Mouse (Mus musculus) hindbrain, embryonic 13.5 days (tissue): Measurements from ENCODE around the gene Dhx34. TPM values are rescaled to one million over a fixed set of nuclear protein-coding genes. Genes with fewer than 3 reads are reported as not detected.

Source experiments
- ATAC-seq: fragments of 200-750 bp; cut with Nextera tagmentation; 2 replicates; pipeline ENCODE4 v1.8.0; 2017; ENCODE audit warnings: moderate TSS enrichment; ENCODE audit not compliant: low FRiP score
- H3K27ac ChIP-seq: fragments of 300-500 bp; sonication (generic); 2 replicates; pipeline ENCODE4 v1.5.1; 2015; ENCODE audit warnings: inconsistent platforms, mild to moderate bottlenecking, moderate library complexity
- H3K27me3 ChIP-seq: fragments of 300-500 bp; sonication (generic); 2 replicates; pipeline ENCODE4 v1.6.1; 2015; ENCODE audit warnings: mild to moderate bottlenecking, inconsistent platforms
- H3K36me3 ChIP-seq: fragments of 300-500 bp; sonication (generic); 2 replicates; pipeline ENCODE4 v1.6.1; 2015; ENCODE audit warnings: mild to moderate bottlenecking, inconsistent platforms
- H3K4me1 ChIP-seq: fragments of 300-500 bp; sonication (generic); replicated peaks from 2 replicates; pipeline ENCODE4 v1.6.1; 2015; ENCODE audit warnings: inconsistent platforms
- H3K4me2 ChIP-seq: fragments of 300-500 bp; sonication (generic); 2 replicates; pipeline ENCODE4 v1.6.1; 2015; ENCODE audit warnings: inconsistent platforms, mild to moderate bottlenecking, moderate library complexity
- H3K4me3 ChIP-seq: fragments of 300-500 bp; sonication (generic); 2 replicates; pipeline ENCODE4 v1.5.1; 2015; ENCODE audit warnings: mild to moderate bottlenecking, inconsistent platforms
- H3K9ac ChIP-seq: fragments of 300-500 bp; sonication (generic); 2 replicates; pipeline ENCODE4 v1.6.1; 2015; ENCODE audit warnings: mild to moderate bottlenecking, inconsistent platforms
- H3K9me3 ChIP-seq: fragments of 300-500 bp; sonication (generic); 2 replicates; pipeline ENCODE4 v1.6.1; 2016; ENCODE audit warnings: inconsistent platforms
- WGBS: fragments of 180-500 bp; shearing (Covaris S2); methylation state at CpG from one replicate; pipeline ENCODE4 v1.1.7; 2015; 5-methylcytosine and 5-hydroxymethylcytosine counted together
- polyA plus RNA-seq: library from polyadenylated mRNA; unstranded; fragments of >200 nt; fragmentation: Nextera tagmentation; extraction: Ambion mirVana; gene quantifications from 2 replicates; pipeline ENCODE4 v1.2.1, GENCODE M21; 2015

The Dhx34 gene
- polyA plus RNA-seq, 1 experiment from 2014 or later: 13.5 TPM

DNA sequence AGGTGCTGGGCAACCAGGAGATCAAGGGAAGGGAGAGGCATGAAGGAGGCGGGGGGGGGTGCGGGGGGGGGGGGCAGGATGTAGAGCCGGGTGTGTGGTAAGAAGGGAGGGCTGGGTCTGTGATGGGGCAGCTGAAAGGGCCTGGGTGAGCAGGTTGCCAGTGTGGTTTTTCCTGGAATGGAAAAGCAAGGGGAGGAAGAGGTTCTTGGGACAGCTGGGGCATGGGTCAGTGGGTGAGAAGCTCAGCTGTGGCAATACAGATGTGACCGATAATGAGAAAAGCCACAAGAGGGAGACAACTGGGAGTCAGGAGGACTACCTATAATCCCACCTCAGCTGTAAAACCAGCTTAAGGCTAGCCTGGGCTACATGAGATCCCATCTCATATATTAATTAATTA, 24.1 kb upstream of the Dhx34 start:
- 60% methylated on average over 2 of the region's 4 CpGs for WGBS

DNA sequence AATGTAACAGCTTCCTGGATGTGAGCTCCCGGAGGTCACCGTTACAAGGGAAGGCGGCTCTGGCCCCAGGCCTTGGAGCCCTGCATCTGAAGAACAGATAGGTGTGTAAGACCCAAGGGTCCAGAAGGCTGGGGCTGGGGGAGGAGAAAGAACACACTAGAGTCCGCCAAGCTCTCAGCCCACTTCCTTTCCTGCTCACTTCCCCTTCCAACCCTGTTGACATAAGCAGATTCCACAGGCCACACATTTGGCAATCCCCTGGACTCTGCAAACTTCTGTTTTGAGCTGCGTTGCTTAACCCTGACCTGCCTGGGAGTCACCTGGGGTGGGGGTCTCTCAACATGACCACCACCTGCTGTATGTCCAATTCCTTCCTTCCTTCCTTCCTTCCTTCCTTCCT, 22.2 kb upstream of the Dhx34 start, which contains the start of gene C5ar2:
TSS of gene C5ar2 (minus strand) at position 88 of the 400 bp plus-strand sequence.
- H3K9ac ChIP-seq: no peak within 1 kb of the TSS
- H3K9me3 ChIP-seq: no peaks in the 10 kb centered on the region
- no peak within 1 kb of the TSS for H3K4me2 ChIP-seq
- H3K4me1 ChIP-seq: no peaks in the 10 kb centered on the region
- WGBS: 77% methylated on average over 5 of the region's 5 CpGs
- no peak within 1 kb of the TSS for H3K4me3 ChIP-seq
- no peaks in the 10 kb centered on the region for H3K36me3 ChIP-seq
- ATAC-seq: no peak
- no peak within 1 kb of the TSS for H3K27ac ChIP-seq
- no peaks in the 10 kb centered on the region for H3K27me3 ChIP-seq

More for the DNA sequence above, 24.1 kb upstream of the Dhx34 start:
- no peak for ATAC-seq
- Histone ChIP-seq H3K4me2 (no peak overlapping the region), H3K27me3 (no peaks in the 10 kb centered on the region), H3K9ac (no peak overlapping the region), H3K4me1 (no peaks in the 10 kb centered on the region), H3K4me3 (no peak overlapping the region), H3K9me3 (no peaks in the 10 kb centered on the region), H3K27ac (no peak overlapping the region), H3K36me3 (no peaks in the 10 kb centered on the region)

DNA sequence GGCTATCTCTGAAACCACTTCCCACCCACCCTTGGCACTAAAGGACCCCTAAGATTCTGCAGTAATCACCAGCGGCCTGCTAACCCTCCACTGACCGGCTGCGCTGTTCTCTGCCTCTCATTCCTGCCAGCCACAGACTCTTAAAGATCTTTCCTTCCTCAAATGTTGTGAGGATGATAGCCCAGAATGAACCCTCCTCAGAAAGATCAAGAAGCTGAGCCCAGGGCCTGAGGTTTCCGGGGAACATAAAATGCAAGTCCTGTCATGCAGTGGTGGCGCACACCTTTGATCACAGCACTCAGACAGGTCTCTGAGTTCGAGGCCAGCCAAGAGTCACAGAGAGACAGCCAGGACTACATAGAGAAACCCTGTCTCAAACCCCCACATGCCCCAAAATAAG, 20.4 kb upstream of the Dhx34 start:
- no peaks in the 10 kb centered on the region for H3K4me1 ChIP-seq
- no peak for ATAC-seq
- H3K36me3 ChIP-seq: no peaks in the 10 kb centered on the region
- no peaks in the 10 kb centered on the region for H3K9me3 ChIP-seq
- H3K9ac ChIP-seq: no peak overlapping the region
- no peak overlapping the region for H3K4me3 ChIP-seq
- 91% methylated on average over 6 of the region's 6 CpGs for WGBS
- no peak overlapping the region for H3K27ac ChIP-seq
- no peaks in the 10 kb centered on the region for H3K27me3 ChIP-seq
- no peak overlapping the region for H3K4me2 ChIP-seq

DNA sequence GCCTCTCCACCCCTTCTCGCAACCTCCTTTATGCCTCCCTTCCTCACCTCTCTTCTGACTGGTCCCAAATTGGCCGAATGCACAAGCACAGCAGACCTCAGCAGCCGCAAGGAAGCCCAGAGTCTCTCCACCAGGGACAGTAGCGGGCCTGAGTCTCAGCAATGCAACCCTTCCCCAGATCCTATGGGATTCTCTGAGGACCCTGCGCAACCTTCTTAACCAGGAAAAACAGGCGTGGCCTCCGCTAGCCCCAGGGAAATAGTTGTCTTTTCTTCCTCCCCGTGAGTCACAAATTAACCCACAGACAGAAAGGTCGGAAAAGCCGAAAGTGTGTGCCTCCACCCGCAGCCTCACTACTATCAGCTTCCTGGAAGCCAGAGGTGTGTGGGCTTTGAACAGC, 19.9 kb upstream of the Dhx34 start:
- Histone ChIP-seq H3K4me2 (no peak overlapping the region), H3K4me1 (no peaks in the 10 kb centered on the region), H3K9ac (no peak overlapping the region), H3K36me3 (no peaks in the 10 kb centered on the region), H3K27ac (no peak overlapping the region), H3K9me3 (no peaks in the 10 kb centered on the region), H3K4me3 (no peak overlapping the region), H3K27me3 (no peaks in the 10 kb centered on the region)
- WGBS: 61% methylated on average over 11 of the region's 11 CpGs
- ATAC-seq: no peak

DNA sequence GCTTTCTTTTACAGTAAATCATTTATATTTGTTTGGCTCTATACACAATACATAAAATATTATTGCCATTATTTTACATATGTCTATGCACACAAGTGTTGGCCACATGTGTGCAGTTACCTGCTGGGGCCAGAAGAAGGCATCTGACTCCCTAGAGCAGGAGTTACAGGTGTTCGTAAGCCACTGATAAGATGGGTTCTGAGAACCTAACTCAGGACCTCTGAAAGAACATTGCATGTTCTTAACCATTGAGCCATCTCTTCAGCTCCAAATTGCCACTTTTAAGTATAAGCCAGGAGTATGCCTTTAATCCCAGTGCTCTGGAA, 19.1 kb upstream of the Dhx34 start:
- WGBS: 94% methylated on average over 1 of the region's 1 CpGs
- Histone ChIP-seq H3K4me3 (no peak overlapping the region), H3K9me3 (no peaks in the 10 kb centered on the region), H3K4me1 (no peaks in the 10 kb centered on the region), H3K27me3 (no peaks in the 10 kb centered on the region), H3K9ac (no peak overlapping the region), H3K27ac (no peak overlapping the region), H3K4me2 (no peak overlapping the region), H3K36me3 (no peaks in the 10 kb centered on the region)
- no peak for ATAC-seq

DNA sequence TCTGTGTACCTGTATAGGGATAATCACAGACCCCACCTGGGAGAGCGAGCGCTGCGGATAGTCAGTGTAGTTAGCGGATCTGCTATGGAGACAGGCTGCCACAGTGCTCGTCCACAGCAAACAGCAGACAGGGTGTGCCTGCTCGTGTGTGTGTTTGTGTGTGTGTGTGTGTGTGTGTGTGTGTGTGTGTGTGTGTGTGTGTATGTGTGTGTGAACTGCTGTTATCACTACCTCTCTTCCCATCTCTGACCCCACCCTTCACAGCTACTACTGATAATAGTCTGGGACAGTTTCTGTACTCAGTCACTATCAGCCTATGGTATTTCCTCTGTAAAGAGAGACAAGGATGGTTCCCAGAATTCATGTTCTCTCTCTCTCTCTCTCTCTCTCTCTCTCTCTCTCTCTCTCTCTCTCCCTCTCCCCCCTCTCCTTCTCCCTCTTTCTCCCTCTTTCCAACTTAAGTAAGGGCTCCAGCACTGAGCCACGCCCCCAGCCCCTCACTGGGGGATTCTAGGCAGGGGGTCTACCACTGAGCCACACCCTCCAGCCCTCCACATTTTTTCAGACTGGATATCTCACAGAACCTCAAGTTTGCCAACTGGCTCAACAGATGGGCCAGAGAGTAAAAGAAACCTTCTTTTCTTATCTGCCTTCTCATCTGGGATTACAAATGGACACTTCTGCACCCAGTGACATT, 18.6 kb upstream of the Dhx34 start:
- no peaks in the 10 kb centered on the region for H3K4me1 ChIP-seq
- no peak overlapping the region for H3K4me2 ChIP-seq
- no peak overlapping the region for H3K27ac ChIP-seq
- no peak overlapping the region for H3K4me3 ChIP-seq
- no peaks in the 10 kb centered on the region for H3K36me3 ChIP-seq
- H3K9ac ChIP-seq: no peak overlapping the region
- no peaks in the 10 kb centered on the region for H3K9me3 ChIP-seq
- ATAC-seq: no peak
- 78% methylated on average over 7 of the region's 7 CpGs for WGBS
- no peaks in the 10 kb centered on the region for H3K27me3 ChIP-seq

DNA sequence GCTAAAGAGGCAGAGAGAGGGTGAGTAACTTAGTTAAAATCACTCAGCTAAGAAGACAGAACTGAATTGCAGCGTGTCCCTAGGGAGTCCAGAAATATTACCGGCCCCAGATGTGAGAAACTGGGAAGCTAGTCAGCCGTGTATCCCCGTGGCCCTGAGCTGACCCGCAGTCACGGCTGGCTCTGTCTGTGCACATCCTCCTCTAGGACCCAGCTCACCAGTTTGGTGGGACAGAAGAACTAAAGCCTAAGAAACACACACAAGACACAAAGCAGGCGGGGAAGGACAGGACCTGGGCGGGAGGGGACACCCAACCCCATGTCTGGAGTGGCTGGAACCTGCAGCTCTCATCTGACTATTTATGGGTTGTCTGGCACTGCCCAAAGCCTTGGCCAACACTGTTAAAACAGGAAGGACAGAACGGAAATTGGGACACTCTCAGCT, 17.7 kb upstream of the Dhx34 start:
- no peaks in the 10 kb centered on the region for H3K36me3 ChIP-seq
- ATAC-seq: no peak
- H3K9me3 ChIP-seq: no peaks in the 10 kb centered on the region
- no peaks in the 10 kb centered on the region for H3K27me3 ChIP-seq
- no peaks in the 10 kb centered on the region for H3K4me1 ChIP-seq
- 63% methylated on average over 9 of the region's 9 CpGs for WGBS
- H3K4me2 ChIP-seq: no peak overlapping the region
- H3K4me3 ChIP-seq: no peak overlapping the region
- no peak overlapping the region for H3K27ac ChIP-seq
- H3K9ac ChIP-seq: no peak overlapping the region

DNA sequence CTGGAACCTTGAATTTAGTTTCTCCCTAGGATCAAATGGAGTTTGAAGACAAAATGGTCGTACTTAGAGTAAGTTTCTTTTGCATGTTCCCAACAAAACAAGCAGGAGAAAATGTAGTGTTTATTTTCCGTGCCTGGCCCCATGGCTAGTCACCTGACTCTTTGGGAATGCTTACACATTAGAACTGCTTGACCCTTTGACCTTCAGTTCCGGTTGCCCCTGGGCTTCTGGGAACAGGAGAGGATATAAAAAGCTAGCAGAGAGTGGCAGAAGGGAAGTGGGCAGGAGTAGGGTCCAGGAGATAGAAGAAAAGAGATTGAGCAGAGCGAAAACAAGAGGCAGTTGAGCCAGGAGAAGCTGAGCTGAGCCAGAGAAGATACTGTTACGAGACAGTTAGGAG, 8.0 kb upstream of the Dhx34 start:
- Histone ChIP-seq H3K9ac (no peak overlapping the region), H3K27ac (no peak overlapping the region), H3K27me3 (no peaks in the 10 kb centered on the region), H3K4me3 (no peak overlapping the region), H3K36me3 (no peaks in the 10 kb centered on the region), H3K4me2 (no peak overlapping the region), H3K9me3 (no peaks in the 10 kb centered on the region), H3K4me1 (no peaks in the 10 kb centered on the region)
- ATAC-seq: no peak
- WGBS: 56% methylated on average over 5 of the region's 5 CpGs

DNA sequence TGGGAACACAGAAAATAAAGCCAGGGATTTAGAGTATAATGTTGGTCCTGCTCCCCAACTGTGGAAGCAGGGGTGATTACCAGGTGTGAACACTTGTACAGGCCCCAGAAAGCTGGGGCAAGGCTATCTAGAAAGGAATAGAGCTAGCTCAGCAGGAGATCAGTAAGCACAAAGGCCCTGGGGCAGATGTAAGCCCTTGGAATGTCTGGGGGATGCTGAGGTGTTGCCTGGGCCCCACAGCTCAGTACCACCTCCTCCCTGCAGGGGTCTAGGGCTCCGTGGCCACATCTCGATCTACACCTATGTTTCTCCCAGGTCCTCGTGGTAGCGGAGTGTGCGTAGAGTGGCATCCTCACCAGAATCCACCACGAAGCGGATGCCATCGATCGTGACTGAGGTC, 7.9 kb downstream of the Dhx34 start:
- no peaks in the 10 kb centered on the region; the same call in 1 of the 2 replicates for H3K4me1 ChIP-seq
- no peak overlapping the region for H3K4me3 ChIP-seq
- H3K9ac ChIP-seq: no peak overlapping the region
- no peaks in the 10 kb centered on the region for H3K27me3 ChIP-seq
- H3K27ac ChIP-seq: no peak overlapping the region
- H3K9me3 ChIP-seq: no peaks in the 10 kb centered on the region
- H3K4me2 ChIP-seq: no peak overlapping the region
- ATAC-seq: no peak
- WGBS: 95% methylated on average over 9 of the region's 9 CpGs
- peaks cover 95% of the 10 kb centered on the region for H3K36me3 ChIP-seq

DNA sequence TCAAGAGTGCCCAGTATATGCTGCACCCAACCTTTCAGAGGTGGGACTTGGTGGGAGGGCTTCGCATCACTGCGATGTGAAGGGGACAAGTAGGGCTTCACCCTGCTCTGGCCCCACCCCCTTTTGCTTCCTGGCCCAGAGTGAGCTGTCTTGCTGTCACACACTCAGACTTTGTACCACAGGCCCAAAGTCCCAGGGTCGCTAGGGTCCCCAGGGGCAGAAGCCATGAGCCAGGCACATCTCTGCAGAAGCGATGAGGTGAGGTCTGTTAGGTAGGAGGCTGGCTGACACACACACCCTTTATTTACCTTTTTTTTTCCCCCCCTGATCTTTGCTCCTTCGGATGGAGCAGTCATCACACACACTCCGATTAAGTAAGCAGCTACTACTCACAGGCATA, 8.6 kb downstream of the Dhx34 start:
- no peak overlapping the region for H3K4me2 ChIP-seq
- no peak overlapping the region for H3K4me3 ChIP-seq
- no peaks in the 10 kb centered on the region; the same call in 1 of the 2 replicates for H3K4me1 ChIP-seq
- no peak overlapping the region for H3K9ac ChIP-seq
- H3K27me3 ChIP-seq: no peaks in the 10 kb centered on the region
- H3K27ac ChIP-seq: no peak overlapping the region
- H3K9me3 ChIP-seq: no peaks in the 10 kb centered on the region
- WGBS: 98% methylated on average over 6 of the region's 6 CpGs
- no peak for ATAC-seq
- H3K36me3 ChIP-seq: peaks cover 97% of the 10 kb centered on the region

DNA sequence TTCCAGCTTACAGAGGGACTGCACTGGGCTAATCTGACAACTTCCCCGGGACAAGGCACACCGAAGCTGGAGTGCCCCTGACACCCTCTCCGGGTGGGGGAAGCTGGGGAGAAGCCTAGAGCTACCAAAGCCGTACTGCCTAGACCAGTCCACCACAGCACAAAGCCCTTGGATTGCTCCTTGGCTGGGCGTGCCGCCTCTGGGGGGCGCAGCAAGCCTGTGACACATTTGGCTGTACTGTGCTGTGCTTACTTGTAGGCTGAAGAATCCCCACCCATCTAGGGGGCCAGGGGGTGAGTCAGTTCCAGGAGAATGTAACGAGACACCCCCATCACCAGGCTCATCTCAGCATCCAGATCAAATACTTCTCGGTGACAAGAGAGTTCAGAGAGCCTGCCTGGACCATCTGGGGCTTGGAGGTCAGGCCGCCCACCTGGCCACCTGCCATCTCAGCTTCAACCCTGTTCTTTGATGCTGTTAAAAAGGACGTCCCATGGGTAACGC, 10.9 kb downstream of the Dhx34 start:
- Histone ChIP-seq H3K9ac (no peak overlapping the region), H3K9me3 (no peaks in the 10 kb centered on the region), H3K27ac (no peak overlapping the region)

DNA sequence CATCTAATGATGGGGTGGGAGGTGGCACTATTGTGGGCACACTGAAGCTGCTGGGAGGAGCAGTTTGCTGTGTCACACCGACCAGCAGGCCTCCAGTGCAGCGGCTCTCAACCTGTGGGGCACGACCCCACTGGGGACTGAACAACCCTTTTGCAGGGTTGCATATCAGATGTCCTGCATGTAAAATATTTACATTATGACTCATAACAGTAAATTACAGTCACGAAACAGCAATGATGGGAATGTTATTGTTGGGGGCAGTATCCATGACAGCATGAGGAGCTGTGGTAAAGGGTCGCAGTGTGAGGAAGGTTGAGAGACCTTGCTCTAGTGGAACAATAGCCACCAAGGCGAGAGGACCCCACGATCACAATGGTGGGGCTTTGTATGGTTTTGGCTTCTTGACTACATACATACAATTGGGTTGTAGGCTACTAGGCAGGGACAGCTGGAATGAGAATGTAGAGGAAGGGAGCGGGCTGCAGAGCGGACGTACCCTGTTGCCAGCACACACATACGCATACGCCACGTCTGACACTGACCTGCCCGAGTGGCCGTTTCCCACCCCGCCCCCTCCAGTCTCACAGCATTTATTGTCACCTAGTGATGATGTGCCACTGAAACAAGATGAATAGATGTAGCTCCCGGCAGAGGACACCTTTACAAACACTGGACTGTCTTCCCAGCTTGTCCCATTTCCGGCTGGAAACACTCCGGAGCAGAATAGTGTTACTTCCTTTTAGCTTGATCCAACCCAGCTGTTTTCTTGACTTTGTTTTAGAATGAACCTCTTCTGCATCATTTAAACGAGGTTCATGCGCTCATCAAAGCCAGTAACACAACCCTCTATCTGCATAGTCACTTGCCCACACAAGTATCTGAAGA, 12.8 kb downstream of the Dhx34 start:
- H3K9ac ChIP-seq: no peak overlapping the region
- no peaks in the 10 kb centered on the region for H3K27me3 ChIP-seq
- WGBS: 91% methylated on average over 21 of the region's 21 CpGs
- no peak overlapping the region for H3K4me2 ChIP-seq
- no peaks in the 10 kb centered on the region for H3K9me3 ChIP-seq
- no peak overlapping the region for H3K27ac ChIP-seq
- no peak for ATAC-seq
- peaks cover 91% of the 10 kb centered on the region for H3K36me3 ChIP-seq
- no peak overlapping the region for H3K4me3 ChIP-seq
- no peaks in the 10 kb centered on the region for H3K4me1 ChIP-seq

More for the DNA sequence above, 10.9 kb downstream of the Dhx34 start:
- no peaks in the 10 kb centered on the region for H3K4me1 ChIP-seq
- H3K36me3 ChIP-seq: peaks cover 91% of the 10 kb centered on the region
- no peak overlapping the region for H3K4me2 ChIP-seq
- H3K4me3 ChIP-seq: no peak overlapping the region
- WGBS: 79% methylated on average over 12 of the region's 12 CpGs
- H3K27me3 ChIP-seq: no peaks in the 10 kb centered on the region
- no peak for ATAC-seq
